Mouse (Mus musculus): Measurements from ENCODE around the gene H2afb2.

The H2afb2 gene

GRCm38 (mm10) chrX:116680878-116681277, at the start of gene H2afb2:
Gene H2afb2 (plus strand): TSS chrX:116681178.
- no peak for DNase-seq (ENCODE audit: extremely low spot score)
